Mouse (Mus musculus): ENCODE measurements at regions not wholly inside any gene's neighbourhood (a gene's known extent, or its start where the extent isn't known, plus 50 kb on each side); places are given as distances from the start of the nearest gene placed in this dataset.

DNA sequence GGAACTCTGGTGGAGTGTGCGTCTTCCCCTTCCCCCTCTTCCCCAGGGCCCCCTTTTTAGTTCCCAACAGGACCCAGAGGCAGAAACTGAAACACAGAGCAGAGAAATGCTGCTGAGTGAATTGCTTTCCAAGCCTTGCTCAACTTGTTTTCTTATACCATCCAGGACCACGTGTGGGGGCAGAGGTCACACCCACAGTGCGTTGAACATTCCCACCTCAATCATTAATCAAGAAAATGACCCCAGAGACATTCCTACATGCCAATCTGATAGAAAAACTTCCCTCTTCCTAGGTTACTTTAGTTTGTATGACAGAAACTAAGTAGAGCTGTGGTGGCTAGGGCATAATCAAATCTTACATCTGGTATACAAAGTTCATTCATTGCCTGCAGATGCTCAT, 93.3 kb downstream of the Klhl6 start:
- Histone ChIP-seq H3K4me3 (ENCODE audit: extremely low read depth, insufficient read depth, insufficient read length) (no peak overlapping the region), H3K27ac (ENCODE audit: insufficient read depth, low read length) (no peak overlapping the region), H3K4me1 (ENCODE audit: control insufficient read depth, insufficient read depth, insufficient read length) (no peaks in the 10 kb centered on the region), H3K27me3 (ENCODE audit: control insufficient read depth, insufficient read depth, low read length) (no peaks in the 10 kb centered on the region), H3K36me3 (ENCODE audit: control insufficient read depth, insufficient read depth, low read length) (no peaks in the 10 kb centered on the region)
- no peak for DNase-seq (ENCODE audit: low read depth in 1 of 2, low spot score in 2 of 2)
- TF ChIP-seq CTCF (IDR thresholded peaks at IDR 0.05; ENCODE audit: extremely low read depth, insufficient read depth, insufficient read length, insufficient replicate concordance) (no peak), POLR2A (IDR thresholded peaks at IDR 0.05; ENCODE audit: low read depth, low read length) (no peak)
- WGBS = 82% methylated on average over 3 of the region's 3 CpGs

DNA sequence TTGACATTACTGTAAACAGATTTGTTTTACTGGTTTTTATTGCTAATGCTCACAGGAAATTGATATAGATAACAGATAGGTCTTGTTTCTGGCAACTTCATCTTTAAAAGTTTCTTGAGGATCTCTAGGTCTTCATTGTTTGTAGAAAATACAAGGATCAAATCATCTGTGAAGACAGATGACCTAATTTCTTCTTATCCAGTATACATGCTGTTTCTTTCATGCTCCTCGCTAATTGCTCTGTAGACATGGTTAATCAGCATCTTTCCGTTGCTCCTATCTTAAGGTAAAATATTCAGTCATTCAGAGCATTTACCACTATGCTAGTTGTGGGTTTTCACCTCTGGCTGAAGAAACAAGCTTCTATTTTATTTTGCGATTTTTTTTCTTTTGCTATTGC, 91.4 kb downstream of the Klhl6 start:
- TF ChIP-seq CTCF (IDR thresholded peaks at IDR 0.05; ENCODE audit: extremely low read depth, insufficient read depth, insufficient read length, insufficient replicate concordance) (no peak), POLR2A (IDR thresholded peaks at IDR 0.05; ENCODE audit: low read depth, low read length) (no peak)
- no peaks in the 10 kb centered on the region for H3K27me3 ChIP-seq (ENCODE audit: control insufficient read depth, insufficient read depth, low read length)
- DNase-seq (ENCODE audit: low read depth in 1 of 2, low spot score in 2 of 2) = no peak
- 90% methylated on average over 3 of the region's 3 CpGs for WGBS
- no peaks in the 10 kb centered on the region for H3K36me3 ChIP-seq (ENCODE audit: control insufficient read depth, insufficient read depth, low read length)
- no peaks in the 10 kb centered on the region for H3K4me1 ChIP-seq (ENCODE audit: control insufficient read depth, insufficient read depth, insufficient read length)
- H3K4me3 ChIP-seq (ENCODE audit: extremely low read depth, insufficient read depth, insufficient read length) = no peak overlapping the region
- H3K27ac ChIP-seq (ENCODE audit: insufficient read depth, low read length) = no peak overlapping the region

DNA sequence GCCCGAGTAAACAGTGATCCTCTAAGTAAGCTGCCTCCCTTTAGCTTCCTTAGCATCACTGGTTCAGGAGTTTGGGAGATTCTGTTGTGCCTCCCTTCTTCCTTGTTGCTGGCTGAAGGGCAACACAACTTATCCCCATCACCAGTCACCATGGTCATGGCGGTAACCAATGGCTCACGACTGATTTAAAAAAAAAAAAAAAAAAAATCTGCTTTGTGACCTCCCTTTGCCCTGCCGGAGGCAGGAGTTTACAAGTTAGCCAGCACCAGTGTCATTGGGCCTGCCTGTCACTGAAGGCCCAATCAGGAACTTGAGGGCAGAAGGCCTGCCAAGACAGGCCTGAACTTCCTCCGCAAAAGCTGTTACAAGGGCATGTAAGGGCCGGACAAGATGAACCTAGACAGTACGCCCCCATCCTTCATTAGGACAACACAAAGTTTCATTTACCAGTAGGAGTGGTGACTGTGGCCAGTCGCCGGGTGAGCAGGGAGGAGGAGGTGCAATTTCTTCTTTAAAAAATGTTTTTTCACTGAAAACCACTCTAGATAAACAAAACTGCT, 88.3 kb downstream of the Klhl6 start:
- H3K27ac ChIP-seq (ENCODE audit: insufficient read depth, low read length) = no peak overlapping the region
- TF ChIP-seq CTCF (IDR thresholded peaks at IDR 0.05; ENCODE audit: extremely low read depth, insufficient read depth, insufficient read length, insufficient replicate concordance) (no peak), POLR2A (IDR thresholded peaks at IDR 0.05; ENCODE audit: low read depth, low read length) (no peak)
- no peaks in the 10 kb centered on the region for H3K4me1 ChIP-seq (ENCODE audit: control insufficient read depth, insufficient read depth, insufficient read length)
- no peak overlapping the region for H3K4me3 ChIP-seq (ENCODE audit: extremely low read depth, insufficient read depth, insufficient read length)
- H3K27me3 ChIP-seq (ENCODE audit: control insufficient read depth, insufficient read depth, low read length) = no peaks in the 10 kb centered on the region
- no peak for DNase-seq (ENCODE audit: low read depth in 1 of 2, low spot score in 2 of 2)
- 84% methylated on average over 9 of the region's 9 CpGs for WGBS
- H3K36me3 ChIP-seq (ENCODE audit: control insufficient read depth, insufficient read depth, low read length) = no peaks in the 10 kb centered on the region

Data from spleen, adult 2 months (tissue).